ENCODE assay signal across 26 mouse cellular contexts in the genomic region with DNA sequence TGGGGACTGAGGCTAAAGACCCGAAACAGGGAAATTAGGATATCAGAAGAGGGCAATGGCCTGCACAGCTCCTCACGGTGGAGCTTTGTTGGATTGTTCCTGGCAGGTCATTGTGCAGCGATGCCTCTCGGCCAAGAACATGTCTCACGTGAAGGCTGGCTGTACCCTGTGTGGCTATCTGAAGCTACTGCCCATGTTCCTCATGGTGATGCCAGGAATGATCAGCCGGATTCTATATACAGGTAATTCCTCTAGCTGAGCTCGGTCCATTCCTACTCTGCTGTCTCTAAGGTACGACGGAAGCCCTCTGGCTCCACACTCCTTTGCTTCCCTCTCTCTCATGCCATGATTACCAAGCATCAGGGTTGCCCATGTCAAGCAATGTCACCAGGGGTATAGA. TPM values are rescaled to one million over a fixed set of nuclear protein-coding genes. Genes with fewer than 3 reads are reported as not detected.
A peak's percentile ranks its signal among the peaks of the same experiment; 100 is the strongest.
DNase-seq lines count a peak whose midpoint lies in the region; ATAC-seq and TF ChIP-seq lines count a peak whose summit lies in the region.
"Had no signal": no experiment of that assay in that cellular context is flagged by ENCODE, and none has a peak within 500 bp of the region (broad histone marks: within the 10 kb centered on the region; RNA-seq: fewer than 3 reads in every experiment).

No protein-coding gene starts in this region.

- H3K9me3 ChIP-seq in liver, embryonic 12.5 days (replicated peaks) = no peaks in the 10 kb centered on the region
- H3K9me3 ChIP-seq: embryonic facial prominence, embryonic 10.5 days; embryonic facial prominence, embryonic 12.5 days; forebrain, embryonic 13.5 days; forebrain, embryonic 15.5 days; G1E had no signal

- intact Hi-C loops in heart, postnatal 25 days (cut with DNase I) = no loop called here
- intact Hi-C loops in heart, adult 2 months (cut with DNase I) = loop anchor here (10.0 kb wide), 1 partner anchor 192 kb away; no protein-coding TSS in a partner anchor
- intact Hi-C loops in heart, postnatal 10 days (cut with DNase I) = loop anchor here (10.0 kb wide), 1 partner anchor 212 kb away; no protein-coding TSS in a partner anchor

- H3K9ac ChIP-seq in heart, adult 2 months (ENCODE audit: low read depth, low read length) = no peak overlapping the region
- no peak overlapping the region for H3K9ac ChIP-seq in liver, adult 2 months (ENCODE audit: low read depth, low read length)
- no peak overlapping the region for H3K9ac ChIP-seq in liver, embryonic 12.5 days
- H3K9ac ChIP-seq: embryonic facial prominence, embryonic 12.5 days; forebrain, embryonic 13.5 days; forebrain, embryonic 15.5 days had no signal

- no peak for TF ChIP-seq POLR2A in heart, adult 2 months (IDR thresholded peaks at IDR 0.05; ENCODE audit: insufficient read depth, low read depth, low read length)
- no peak for TF ChIP-seq POLR2A in liver, adult 2 months (IDR thresholded peaks at IDR 0.05; ENCODE audit: extremely low read depth, insufficient read depth, low read length)

- no peaks in the 10 kb centered on the region for H3K79me2 ChIP-seq in heart, adult 2 months (replicated peaks; ENCODE audit: control insufficient read depth, insufficient read depth, low read length)
- no peaks in the 10 kb centered on the region for H3K79me2 ChIP-seq in liver, adult 2 months (ENCODE audit: control insufficient read depth, insufficient read depth, low read length)

- H3K4me3 ChIP-seq in heart, adult 2 months = no peak overlapping the region
- no peak overlapping the region for H3K4me3 ChIP-seq in liver, adult 2 months (ENCODE audit: insufficient read depth, low read depth, low read length)
- no peak overlapping the region for H3K4me3 ChIP-seq in liver, embryonic 12.5 days
- H3K4me3 ChIP-seq: embryonic facial prominence, embryonic 10.5 days; embryonic facial prominence, embryonic 12.5 days; forebrain, embryonic 13.5 days; forebrain, embryonic 15.5 days had no signal

- no peaks in the 10 kb centered on the region for H3K36me3 ChIP-seq in heart, adult 2 months (ENCODE audit: control insufficient read depth, insufficient read depth, low read length)
- H3K36me3 ChIP-seq in liver, adult 2 months (ENCODE audit: control insufficient read depth, insufficient read depth, low read length) = no peaks in the 10 kb centered on the region
- H3K36me3 ChIP-seq in liver, embryonic 12.5 days = no peaks in the 10 kb centered on the region
- H3K36me3 ChIP-seq: embryonic facial prominence, embryonic 10.5 days; embryonic facial prominence, embryonic 12.5 days; forebrain, embryonic 15.5 days; G1E had no signal

- TF ChIP-seq EP300 in heart, adult 2 months (IDR thresholded peaks at IDR 0.05; ENCODE audit: insufficient read depth, low read depth, low read length) = 0 out of 2 replicates have a peak, but pooled peaks have one; percentile 29

- no peaks in the 10 kb centered on the region; the same call in 1 of the 2 replicates for H3K4me1 ChIP-seq in heart, adult 2 months (ENCODE audit: control insufficient read depth, insufficient read depth, low read length)
- peaks cover 6% of the 10 kb centered on the region for H3K4me1 ChIP-seq in liver, adult 2 months (ENCODE audit: control insufficient read depth, insufficient read depth, low read length)
- no peaks in the 10 kb centered on the region for H3K4me1 ChIP-seq in liver, embryonic 12.5 days
- H3K4me1 ChIP-seq: embryonic facial prominence, embryonic 10.5 days; embryonic facial prominence, embryonic 12.5 days; forebrain, embryonic 13.5 days had no signal

- DNase-seq in heart, adult 11 months = peak; percentile 87
- no peak for DNase-seq in heart, postnatal 25 days (ENCODE audit: low spot score)
- DNase-seq in heart, adult 2 months = peak in 1 of 2 experiments; percentile 15
- no peak for DNase-seq in heart, postnatal 10 days
- peak; percentile 22 for DNase-seq in liver, adult 2 months (ENCODE audit: extremely low read depth, low read depth, low spot score)
- DNase-seq: adrenal gland, adult 8-10 months; adrenal gland, postnatal 14 days; adrenal gland, postnatal 36 days; B cell, adult 2 months; cerebellum, adult 11-12 months; cerebellum, adult 2 months; cerebellum, adult 9-10 months; cerebellum, postnatal 10 days; cerebellum, postnatal 25 days had no signal

- 71% methylated on average over 9 of the region's 9 CpGs for WGBS in heart, adult 2 months
- WGBS in liver, adult 2 months = 87% methylated on average over 9 of the region's 9 CpGs
- 70% methylated on average over 9 of the region's 9 CpGs for WGBS in liver, embryonic 12.5 days (ENCODE audit: insufficient replicate concordance)

- TF ChIP-seq CTCF in heart, adult 2 months (IDR thresholded peaks at IDR 0.05) = no peak
- no peak for TF ChIP-seq CTCF in liver, adult 2 months (IDR thresholded peaks at IDR 0.05; ENCODE audit: low read depth, low read length)

- no peak overlapping the region for H3K27ac ChIP-seq in heart, adult 2 months
- H3K27ac ChIP-seq in liver, adult 2 months (replicated peaks; ENCODE audit: insufficient read depth, low read depth, low read length) = no peak overlapping the region
- H3K27ac ChIP-seq in liver, embryonic 12.5 days = no peak overlapping the region
- H3K27ac ChIP-seq: embryonic facial prominence, embryonic 10.5 days; embryonic facial prominence, embryonic 12.5 days; forebrain, embryonic 13.5 days; forebrain, embryonic 15.5 days had no signal

- H3K4me2 ChIP-seq in liver, embryonic 12.5 days = no peak overlapping the region
- H3K4me2 ChIP-seq: embryonic facial prominence, embryonic 12.5 days; forebrain, embryonic 13.5 days; forebrain, embryonic 15.5 days had no signal

- no peaks in the 10 kb centered on the region for H3K27me3 ChIP-seq in heart, adult 2 months (ENCODE audit: control insufficient read depth, insufficient read depth, low read length)
- no peaks in the 10 kb centered on the region for H3K27me3 ChIP-seq in liver, adult 2 months (ENCODE audit: control insufficient read depth, insufficient read depth, low read length)
- H3K27me3 ChIP-seq in liver, embryonic 12.5 days (replicated peaks) = peaks cover 6% of the 10 kb centered on the region
- H3K27me3 ChIP-seq: embryonic facial prominence, embryonic 12.5 days; forebrain, embryonic 13.5 days; forebrain, embryonic 15.5 days; Patski had no signal

- no peak for ATAC-seq in liver, embryonic 12.5 days
- ATAC-seq: activated CD4-positive, CD25-positive, alpha-beta regulatory T cell, adult 4 months; CD4-positive, CD25-positive, alpha-beta regulatory T cell, adult 4 months; forebrain, embryonic 13.5 days; forebrain, embryonic 15.5 days; Patski had no signal

RNA-seq across cellular contexts. Expression of a gene that starts 42.8 kb away (rescaled TPM):
- total RNA-seq in heart, postnatal 25 days (2021) = under 1 TPM; 0.16 to 0.31 TPM
- under 1 TPM; 0.20 to 0.47 TPM for total RNA-seq in heart, adult 2 months (2021)
- polyA plus RNA-seq in heart, adult 2 months (2012; rRNA removed) = 0.15 and 0.31 TPM in 2 replicates
- under 1 TPM in 1 of 2 experiments, not detected in 1; 0.05 TPM for total RNA-seq in heart, postnatal 10 days (2021)
- total RNA-seq in liver, adult 2 months (2014; rRNA removed) = 0.34 and 0.55 TPM in 2 replicates
- 0.22 and 0.36 TPM in 2 replicates for polyA plus RNA-seq in liver, adult 2 months (2012; rRNA removed)
- not detected in 2 replicates for polyA plus RNA-seq in liver, embryonic 12.5 days (2016; fragmentation: Nextera tagmentation; extraction: Ambion mirVana)
- total RNA-seq: adrenal gland, adult 18-20 months; adrenal gland, adult 8-10 months; adrenal gland, postnatal 36 days had no signal
- polyA plus RNA-seq: activated CD4-positive, CD25-positive, alpha-beta regulatory T cell, adult 4 months; CD4-positive, CD25-positive, alpha-beta regulatory T cell, adult 4 months; cortical plate, adult 2 months; embryonic facial prominence, embryonic 12.5 days; forebrain, embryonic 11.5 days; forebrain, embryonic 15.5 days; G1E had no signal

Comparison
In these comparisons a context has a peak if more than half of its experiments do, and no peak if none do; other contexts are left out.
1. DNase-seq: peak in heart, adult 11 months (single experiment) and liver, adult 2 months (single experiment); none in heart, postnatal 25 days (single experiment) and heart, postnatal 10 days (0 of 2).